Mouse (Mus musculus) ES-E14 (cell line): ENCODE results near the gene Sla2.

ENCODE experiments used
- CHD2 ChIP-seq: IDR thresholded peaks from 2 replicates; pipeline ENCODE4 v1.6.1; 2014; ENCODE audit warnings: mild to moderate bottlenecking, low read depth, low read length, inconsistent platforms
- HCFC1 ChIP-seq: IDR thresholded peaks from 2 replicates; pipeline ENCODE4 v1.6.1; 2012; ENCODE audit warnings: low read length, inconsistent platforms, borderline replicate concordance; ENCODE audit not compliant: insufficient read depth
- MAFK ChIP-seq: IDR thresholded peaks from 2 replicates; pipeline ENCODE4 v1.6.1; 2014; ENCODE audit warnings: mild to moderate bottlenecking, low read depth, low read length, inconsistent platforms; ENCODE audit not compliant: insufficient read depth
- ZC3H11A ChIP-seq: IDR thresholded peaks from 2 replicates; pipeline ENCODE4 v1.6.1; 2012; ENCODE audit warnings: low read depth, mild to moderate bottlenecking, inconsistent platforms, low read length, borderline replicate concordance
- ZNF384 ChIP-seq: IDR thresholded peaks from 2 replicates; pipeline ENCODE4 v1.6.1; 2012; ENCODE audit warnings: low read depth, low read length, inconsistent platforms

DNA sequence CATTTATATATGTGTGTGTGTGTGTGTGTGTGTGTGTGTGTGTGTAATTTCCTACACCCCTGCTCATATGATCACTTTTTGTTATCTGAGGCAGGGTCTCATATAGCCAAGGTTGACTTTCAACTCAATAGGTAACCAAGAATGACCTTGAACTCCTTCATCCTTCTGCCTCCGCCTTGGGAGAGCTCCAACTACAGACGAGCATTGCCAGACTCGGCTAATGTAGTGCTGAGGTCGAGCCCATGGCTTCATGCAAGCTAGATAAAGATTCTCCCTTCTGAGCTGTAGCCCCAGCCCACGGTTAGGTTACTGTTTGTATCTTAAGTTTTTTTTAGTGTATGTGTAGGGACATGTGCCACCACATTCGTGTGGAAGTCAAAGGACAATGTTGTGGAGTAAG lies 14.9 kb upstream of the Sla2 start:
- TF ChIP-seq CHD2: no peak
- no peak for TF ChIP-seq MAFK
- no peak for TF ChIP-seq ZC3H11A
- TF ChIP-seq HCFC1: no peak
- no peak for TF ChIP-seq ZNF384
